Mouse (Mus musculus) 3134 (cell line): Measurements from ENCODE around the gene Slc35c1.

Source experiments
- DNase-seq: peaks from one replicate; pipeline ENCODE4 v3.0.0-alpha.2; 2011; ENCODE audit warnings: low spot score; ENCODE audit not compliant: insufficient read length; ENCODE audit errors: extremely low read depth

The Slc35c1 gene

DNA sequence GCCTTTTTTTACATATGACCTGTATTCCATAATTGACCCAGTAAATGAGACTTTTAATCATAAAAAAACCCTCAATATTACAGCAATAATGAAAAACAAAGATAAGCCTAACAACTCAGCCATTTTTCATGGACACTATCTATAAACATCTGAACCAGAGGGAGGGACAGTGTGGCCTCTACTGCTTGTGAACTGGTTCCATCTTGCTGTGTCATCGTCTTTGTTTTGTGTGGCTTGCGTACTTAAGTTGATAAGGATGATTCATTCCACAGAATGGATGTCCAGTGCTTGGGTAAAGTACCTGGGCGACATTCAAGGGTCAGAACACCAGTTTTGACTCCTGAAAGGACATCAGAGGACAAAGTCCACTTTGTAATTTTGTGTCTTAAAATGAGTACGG, 23.0 kb downstream of the Slc35c1 start:
- DNase-seq: no peak

DNA sequence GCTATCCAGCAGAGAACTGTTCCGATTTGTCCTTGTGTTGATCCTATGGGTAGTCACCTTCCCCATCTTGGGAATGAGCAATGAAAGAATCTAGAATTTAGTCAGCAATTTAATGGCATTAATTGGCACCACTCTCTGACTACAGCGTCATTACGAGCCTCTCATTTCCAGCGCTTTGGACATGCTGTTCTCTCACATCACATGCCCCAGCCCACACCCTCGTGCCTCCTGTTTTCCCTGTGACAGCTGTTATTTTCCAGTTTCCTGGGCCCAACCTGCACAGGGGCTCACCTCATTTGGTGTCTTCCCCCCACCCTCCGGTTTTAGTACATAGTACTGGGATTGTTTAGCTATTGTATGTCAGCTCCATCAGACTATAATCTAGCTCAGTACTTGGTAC, 25.3 kb downstream of the Slc35c1 start:
- DNase-seq: no peak

DNA sequence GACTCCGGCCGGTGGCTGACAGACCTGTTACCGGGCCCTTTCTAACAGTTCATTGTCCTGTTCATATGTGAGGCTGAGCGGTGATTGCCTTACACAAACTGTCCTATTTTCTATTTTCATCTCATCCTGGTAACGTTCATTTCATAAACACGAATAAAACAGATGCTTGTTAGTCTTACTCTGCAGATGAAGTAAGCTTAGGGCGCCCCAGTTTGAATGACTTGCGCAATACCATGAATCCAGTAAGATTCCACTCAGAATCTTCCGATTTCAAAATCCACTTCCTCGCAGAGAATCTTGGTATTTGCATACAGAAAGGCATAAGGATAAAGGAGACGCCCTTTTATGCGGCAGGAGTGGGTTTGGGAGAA, 26.0 kb downstream of the Slc35c1 start:
- no peak for DNase-seq

DNA sequence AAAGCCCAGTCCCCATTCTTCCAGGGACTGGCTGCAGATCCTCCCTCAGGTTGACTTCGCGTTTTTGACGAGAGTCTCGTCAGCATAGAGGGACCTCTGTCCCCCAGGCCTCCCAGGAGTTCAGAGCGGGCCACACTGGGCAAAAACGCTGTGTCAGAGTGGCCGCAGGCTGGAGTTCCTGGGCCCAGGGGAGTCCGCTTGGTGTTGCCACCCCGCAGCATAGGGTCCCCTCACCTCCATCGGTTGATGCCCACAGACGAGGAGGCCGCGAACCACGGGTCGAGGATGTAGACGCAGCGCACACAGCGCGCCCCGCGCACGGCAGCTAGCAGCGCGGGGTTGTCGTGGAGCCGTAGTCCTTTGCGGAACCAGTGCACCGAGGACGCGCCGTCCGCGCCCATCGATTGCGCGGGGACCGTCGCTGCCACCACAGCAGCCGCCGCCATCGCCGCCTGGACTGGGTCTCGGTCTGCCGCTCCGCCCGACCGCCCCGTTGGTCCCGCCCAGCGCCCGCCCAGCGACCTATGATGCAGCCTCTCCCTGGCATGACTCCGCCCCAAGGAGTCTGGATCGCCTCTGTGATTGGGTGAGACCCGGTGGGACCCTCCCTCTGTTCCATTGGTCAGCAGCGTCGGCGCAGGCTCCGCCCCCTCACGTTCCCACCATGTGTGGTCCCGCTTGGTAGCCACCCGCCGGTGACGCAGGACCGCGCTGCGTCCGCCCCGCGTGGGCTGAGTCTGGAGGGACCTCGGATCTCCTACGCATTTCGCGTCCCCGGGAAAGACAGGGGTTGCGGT, 26.6 kb downstream of the Slc35c1 start, which contains the start of gene Cry2:
Gene Cry2, minus strand, starts transcription at position 466 of the 797 bp plus-strand sequence.
- peak; percentile 97 for DNase-seq

DNA sequence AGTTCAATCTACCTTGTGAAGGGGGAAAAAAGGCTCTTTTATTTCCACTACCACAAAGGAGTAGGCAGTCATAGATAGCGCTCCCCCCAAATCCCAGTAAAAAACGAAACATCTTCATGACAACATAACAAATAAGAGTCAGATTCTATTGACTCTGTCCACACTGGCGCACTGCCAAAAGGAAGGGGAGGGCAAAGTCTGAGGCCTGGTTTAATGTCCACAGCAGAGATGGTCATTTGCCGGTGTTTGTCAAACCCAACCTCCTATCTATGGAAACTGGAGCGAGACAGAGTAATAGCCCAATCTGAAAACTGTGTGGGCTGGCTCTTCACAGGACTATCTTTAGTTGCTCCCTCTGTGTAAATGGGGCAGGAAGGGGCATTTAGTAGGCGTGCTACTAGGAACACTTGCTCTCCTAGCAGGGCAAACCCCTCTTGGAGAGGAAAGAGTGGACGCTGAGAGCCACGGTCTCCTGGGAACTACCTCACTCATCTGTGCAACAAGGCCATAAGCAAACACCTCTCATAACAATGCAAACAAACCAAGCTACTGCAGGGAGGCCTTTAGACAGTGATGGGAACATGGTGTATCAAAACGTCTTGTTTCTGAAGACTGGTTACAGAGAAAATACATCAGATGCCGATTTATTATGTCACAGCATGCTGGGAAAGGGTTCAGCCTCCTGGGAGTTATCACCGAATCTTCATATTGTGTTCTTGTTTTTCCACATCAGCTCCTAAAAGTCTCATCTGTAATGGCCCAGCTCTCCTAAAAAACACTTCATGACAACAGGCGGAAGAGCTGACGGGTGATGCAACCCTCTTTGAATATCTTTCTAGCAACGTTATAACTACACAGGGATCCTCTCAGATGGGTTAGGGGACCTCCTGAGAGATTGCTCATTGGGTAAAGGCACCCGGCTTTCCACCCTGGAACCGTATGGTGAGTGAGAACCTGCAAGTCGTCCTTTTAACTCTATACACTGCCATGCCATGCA, 27.7 kb downstream of the Slc35c1 start:
- DNase-seq: no peak

DNA sequence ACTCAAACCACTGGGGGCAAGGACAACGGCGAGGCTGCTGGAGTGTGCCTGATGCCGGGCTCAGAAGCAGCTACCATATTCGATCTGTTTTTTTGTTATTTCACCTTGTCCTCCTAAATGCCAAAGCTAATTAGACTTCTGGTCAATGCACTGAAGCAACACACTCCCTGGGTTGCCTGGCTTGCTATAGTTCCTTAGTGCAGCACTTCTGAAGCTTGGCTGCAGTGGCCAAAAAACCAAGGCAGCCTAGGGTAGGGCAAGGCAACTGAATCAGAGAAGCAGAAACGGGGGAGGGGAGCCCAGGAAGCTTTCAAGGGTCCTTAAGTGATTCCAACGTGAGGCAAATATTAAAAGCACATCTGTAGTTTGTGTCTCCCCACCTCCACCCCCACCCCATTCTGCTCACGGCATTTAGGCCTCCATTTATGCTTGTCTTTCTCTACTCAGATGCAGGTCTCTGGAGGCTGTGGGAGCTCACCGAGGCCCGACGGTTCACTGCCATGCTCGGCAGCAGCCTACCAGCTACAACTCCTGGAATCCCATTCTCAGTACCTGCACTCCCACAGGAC, 28.6 kb downstream of the Slc35c1 start:
- no peak for DNase-seq

DNA sequence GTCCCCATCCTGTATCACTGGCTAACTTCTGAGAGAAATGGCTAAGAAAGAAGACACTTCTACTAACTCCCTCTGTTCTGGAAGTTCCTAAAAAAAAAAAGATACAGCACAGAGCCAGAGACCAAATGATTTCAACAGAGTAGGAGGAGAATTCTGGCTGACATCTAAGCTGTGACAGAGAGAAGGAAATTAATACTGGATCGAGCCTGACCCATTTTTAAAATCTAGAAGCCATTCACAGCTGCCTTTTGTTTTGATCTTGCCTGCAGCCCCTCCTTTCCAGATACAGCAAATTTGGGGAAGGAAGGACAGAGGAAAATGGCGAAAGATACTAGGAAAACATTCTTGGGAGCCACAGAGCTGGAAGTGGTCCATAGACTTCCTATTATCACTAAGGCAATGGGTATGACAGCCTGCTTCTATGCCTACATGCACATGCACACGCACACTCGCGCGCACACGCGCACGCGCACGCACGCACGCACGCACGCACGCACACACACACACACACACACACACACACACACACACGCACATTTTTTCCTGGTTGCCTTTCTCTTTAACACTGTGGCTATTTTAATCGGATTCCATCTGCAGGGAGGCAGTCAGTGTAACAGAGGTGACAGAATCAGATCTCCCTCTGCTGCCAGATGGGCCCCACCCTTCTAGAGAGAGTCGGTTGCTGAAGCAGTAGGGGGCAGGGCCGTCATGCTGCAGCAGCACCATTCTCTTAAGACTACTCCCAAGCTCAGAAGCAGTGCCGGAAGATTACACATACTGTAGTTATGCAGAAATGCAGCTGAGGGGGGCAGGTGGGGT, 29.4 kb downstream of the Slc35c1 start:
- no peak for DNase-seq

DNA sequence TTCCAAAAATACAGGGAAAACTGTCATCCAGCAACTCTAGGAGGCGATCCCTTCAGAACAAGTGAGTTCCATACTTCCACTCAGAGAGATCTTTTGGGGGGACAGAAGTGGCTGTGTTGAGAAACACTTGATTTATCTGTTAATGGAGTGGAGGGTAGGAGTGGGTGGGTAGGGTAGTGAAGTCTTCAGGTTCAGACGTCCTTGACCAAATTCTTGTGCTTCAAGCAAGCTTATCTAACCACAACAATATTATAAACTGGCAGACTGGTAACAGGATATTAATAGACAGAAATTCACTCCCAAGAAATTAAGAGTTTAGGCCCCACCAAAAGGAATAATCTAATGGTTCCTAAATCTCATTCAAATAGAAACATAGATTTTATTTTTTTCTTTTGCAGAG, 30.2 kb downstream of the Slc35c1 start:
- DNase-seq: no peak

DNA sequence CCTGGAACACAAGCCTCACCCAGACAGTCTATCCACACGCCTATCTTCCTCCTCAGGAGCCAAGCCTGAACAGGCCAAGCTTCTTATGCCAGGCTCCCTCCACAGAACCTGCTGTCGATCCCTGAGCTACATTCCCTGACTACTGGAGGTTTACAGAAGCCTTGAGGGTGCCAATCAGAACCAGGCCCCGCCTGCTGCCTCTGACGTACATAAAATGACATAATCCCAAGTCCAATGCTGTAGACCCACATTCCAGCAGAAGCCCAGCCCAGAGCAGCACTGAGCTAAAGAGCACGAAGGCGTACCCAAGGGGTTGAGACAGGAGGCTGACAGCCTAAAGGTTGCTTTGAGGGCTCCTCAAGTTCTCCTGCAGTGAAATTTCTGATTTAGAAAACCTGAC, 32.5 kb downstream of the Slc35c1 start:
- DNase-seq: no peak

DNA sequence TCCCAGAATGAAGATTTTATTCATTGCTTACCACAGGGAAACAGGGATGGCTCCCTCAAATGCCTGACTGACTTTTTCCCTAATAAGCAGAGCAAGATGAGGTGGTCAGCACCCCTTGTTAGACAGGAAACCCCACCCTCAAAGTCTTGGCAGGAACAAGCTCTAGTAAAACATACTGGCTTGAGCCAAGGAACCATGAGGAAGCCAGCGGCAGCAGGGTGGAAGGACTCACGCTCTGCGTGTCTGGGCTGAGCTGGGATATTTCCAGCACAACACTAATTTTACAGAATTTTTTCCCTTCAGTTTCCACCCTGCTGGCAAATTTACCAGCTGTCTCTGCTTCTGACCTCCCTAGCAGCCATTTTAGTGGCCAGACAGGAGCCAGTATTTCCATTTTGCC, 33.9 kb downstream of the Slc35c1 start:
- DNase-seq: no peak

DNA sequence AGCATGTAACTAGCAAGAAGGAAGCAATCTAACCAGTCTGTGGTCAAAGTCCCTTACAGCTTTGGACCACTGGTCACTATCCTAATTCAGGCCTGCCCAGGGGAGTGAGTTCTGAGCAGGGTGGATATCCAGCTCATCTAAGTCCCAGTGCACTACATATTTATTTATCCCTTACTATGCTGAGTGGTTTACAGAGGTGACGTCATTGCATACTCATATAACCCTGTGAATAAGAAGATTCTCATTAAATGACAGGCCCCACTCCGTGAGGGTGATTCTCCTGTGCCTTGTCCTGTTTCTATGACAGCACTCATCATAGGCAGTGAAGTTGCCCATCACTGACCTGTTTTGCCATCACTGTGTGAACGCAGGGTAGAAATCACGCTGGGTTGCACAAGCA, 35.0 kb downstream of the Slc35c1 start:
- no peak for DNase-seq

DNA sequence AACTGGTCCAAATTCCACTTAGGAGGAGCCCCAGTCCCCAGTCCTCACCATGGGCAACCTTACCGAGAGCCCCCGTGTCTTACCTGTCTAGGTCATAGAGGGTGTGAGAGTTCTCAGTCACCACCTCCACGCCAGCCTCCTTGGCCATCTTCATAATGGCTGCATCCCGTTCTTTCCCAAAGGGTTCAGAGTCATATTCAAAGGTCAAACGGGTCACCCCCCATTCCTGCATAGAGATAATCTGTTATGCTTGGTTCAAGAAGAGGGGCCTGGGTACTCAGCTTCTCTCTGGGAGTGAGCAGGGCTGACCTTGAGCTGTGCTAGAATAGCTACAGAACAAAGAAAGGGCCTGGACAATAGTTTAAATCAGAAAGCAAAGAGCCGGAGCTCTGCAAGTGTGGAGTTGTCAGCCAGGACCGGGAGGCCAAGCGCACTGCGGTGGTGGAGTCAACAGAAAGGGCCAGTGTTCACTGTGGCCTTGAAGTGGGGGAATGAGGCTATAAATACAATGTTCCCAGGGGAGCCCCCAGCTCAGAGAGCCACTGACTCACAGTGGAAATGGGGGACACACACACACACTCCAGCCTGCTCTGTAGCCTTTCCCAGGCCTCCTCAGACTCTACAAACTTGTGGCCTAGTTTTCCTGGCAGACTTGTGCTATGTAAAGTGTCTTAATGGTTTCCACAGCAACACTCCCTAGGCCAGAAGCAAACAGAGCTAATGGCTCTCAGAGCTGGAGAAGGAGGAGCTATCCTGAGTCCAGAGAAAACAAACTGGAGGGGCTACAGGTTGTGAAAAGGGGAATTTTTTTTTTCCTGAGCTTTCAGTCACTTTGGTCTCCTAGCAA, 35.7 kb downstream of the Slc35c1 start:
- no peak for DNase-seq

DNA sequence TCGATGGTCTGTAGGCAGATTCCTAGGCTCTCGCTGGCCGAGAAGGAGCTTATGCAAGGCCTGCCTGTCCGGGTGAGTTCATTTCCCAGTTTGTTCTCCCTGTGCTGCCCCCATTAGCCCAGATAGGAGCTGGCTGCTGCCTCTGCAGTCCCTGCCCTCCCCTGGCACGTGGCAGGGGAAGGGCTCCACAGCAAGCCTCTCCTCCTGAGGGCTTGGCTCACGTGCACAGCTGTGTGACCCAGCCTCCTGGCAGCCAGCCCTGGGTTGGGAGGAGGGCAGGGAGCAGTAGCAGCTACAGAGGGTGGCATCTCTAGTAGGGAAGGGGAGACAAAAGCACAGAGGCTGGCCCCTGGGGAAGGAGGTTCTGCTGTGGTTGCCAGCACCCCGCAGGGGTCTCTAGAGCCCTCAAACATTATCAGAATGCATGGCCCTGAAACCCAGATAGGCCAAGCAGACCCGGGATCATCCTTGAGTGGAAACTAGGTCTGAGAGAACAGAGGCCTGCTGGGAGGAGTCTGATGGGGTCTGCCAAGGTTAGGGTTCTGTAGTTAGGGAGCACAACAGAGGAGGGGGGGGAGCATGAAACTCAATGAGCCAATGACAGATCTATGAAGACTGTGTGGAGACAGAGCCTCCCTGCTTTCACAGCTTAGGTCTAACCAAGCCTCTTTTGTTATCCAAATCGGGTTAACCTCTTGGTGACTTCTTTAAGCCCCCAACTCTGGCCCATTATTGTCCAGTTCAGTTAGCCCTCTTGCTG, 36.5 kb downstream of the Slc35c1 start:
- peak; percentile 28 for DNase-seq

DNA sequence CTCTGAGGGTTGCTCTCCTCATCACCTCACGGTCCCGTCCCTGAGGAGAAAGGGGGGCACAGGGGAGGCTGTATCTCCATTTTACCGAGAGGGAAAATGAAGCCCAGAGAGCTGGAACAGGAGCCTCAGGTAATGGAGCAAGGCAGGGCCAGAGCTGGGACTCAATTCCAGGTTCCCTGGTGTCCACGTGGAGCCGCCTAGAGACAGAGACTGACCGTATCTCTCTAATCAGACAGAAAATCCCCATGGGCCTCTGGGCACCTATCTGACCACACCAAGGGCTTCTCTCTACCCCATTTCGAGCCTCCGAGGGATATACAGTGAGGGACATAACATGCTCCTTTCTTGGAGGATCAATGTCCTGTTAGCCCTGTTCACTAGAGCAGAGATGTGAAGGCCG, 37.2 kb downstream of the Slc35c1 start:
- DNase-seq: no peak

DNA sequence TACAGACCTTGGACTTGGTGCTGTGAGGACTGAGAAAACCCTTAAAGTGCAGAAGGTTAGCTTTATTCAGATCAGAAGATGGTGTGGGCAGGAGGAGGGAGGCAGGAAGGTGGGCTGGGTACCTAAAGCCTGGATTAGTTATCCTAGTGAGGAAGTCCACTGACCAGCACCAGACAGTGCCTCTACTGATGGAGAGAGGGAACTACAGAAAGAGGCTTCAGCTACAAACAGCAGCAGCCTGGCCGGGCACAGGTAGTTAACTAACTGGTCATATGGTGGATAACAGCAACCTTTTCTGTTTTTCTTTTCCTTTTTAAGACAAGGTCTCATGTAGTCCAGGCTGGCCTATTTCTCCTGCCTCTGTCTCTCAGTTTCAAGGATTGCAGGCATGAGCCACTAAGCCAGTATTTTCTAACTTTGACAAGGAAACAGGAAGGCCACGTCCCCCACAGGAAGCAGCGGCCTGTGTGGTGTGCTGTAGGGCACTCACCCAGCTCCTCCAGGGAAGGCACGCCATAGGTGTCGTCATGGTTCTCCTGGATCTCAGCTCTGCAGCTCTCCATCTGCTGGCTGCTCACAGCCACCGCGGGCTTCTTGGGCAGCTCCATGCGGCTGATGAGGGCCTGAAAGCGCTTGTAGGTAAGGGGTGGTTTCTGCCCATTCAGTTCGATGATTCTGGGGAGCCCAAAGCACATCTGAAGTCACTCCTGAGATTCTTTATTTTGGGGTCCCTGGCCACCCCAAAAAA, 37.8 kb downstream of the Slc35c1 start:
- DNase-seq: no peak

DNA sequence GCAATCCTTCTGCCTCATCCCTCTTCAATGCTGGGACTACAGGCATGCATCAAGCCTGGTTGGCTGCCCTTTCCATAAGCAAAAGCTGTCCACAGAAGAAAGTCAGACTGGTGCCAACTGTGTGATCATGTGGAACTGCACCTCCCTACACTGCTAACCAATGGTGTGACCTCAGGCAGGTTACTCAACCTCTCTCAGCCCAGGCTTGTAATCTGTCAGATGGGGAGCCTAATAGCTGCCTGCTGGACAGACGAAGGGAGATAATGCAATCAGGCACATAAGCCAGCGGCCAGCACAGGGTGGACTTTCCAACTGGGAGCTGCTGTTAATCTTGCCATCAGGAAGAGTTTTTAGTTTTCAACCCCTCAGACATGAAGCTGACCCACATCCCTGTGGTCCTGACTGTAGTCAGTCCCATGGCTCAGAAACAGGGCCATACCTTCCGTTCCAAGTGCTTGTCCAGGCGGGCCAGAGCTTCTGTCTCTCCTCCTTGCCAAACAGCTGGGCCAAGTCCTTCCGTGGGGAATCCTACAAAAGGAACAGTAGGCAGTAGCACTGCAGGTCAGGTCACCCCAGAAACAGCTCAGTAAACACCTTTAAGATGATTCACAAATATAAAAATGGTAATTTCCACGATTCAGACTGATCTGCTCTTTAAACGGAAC, 38.5 kb downstream of the Slc35c1 start:
- DNase-seq: no peak

DNA sequence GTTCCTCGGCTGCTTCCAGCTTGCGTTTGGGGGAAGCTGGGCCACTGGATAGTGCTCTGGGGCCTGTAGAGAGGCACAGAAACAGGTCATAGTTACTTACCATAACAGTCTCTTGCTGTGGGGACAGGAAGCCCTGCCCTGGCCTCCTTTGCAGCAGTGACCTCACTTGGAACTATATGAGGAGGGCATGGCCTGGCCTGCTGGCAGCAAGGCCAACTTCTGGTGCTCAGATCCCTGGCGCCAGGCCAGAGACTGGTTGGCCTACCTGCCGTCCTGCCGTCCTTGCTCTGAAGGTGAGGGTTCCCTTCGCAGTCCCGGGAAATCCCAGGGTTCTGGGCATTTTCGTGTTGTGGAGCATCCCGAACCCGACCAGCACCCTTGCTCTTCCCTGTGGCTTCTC, 48.6 kb downstream of the Slc35c1 start:
- DNase-seq: no peak
